Mouse (Mus musculus) lung, embryonic 14.5 days (tissue): ENCODE measurements around the gene Tpt1. TPM values are rescaled to one million over a fixed set of nuclear protein-coding genes. Genes with fewer than 3 reads are reported as not detected.

Source experiments
- ATAC-seq: fragments of 200-750 bp; cut with Nextera tagmentation; 2 replicates; pipeline ENCODE4 v1.8.0; 2017; ENCODE audit warnings: mild to moderate bottlenecking, moderate TSS enrichment, moderate library complexity; ENCODE audit not compliant: insufficient read depth
- DNase-seq: peaks from one replicate; pipeline ENCODE4 v3.0.0-alpha.2; 2015
- H3K27ac ChIP-seq: fragments of 300-500 bp; sonication (generic); 2 replicates; pipeline ENCODE4 v1.5.1; 2014; ENCODE audit warnings: low read depth, mild to moderate bottlenecking, moderate library complexity
- H3K27me3 ChIP-seq: fragments of 300-500 bp; sonication (generic); 2 replicates; pipeline ENCODE4 v1.6.1; 2014; ENCODE audit warnings: low read length, control low read depth; ENCODE audit not compliant: insufficient read depth
- H3K36me3 ChIP-seq: fragments of 300-500 bp; sonication (generic); 2 replicates; pipeline ENCODE4 v1.6.1; 2014; ENCODE audit warnings: control low read depth; ENCODE audit not compliant: insufficient read depth
- H3K4me1 ChIP-seq: fragments of 300-500 bp; sonication (generic); 2 replicates; pipeline ENCODE4 v1.6.1; 2014; ENCODE audit warnings: antibody characterized with exemption, control low read depth; ENCODE audit not compliant: insufficient read depth
- H3K4me2 ChIP-seq: fragments of 300-500 bp; sonication (generic); 2 replicates; pipeline ENCODE4 v1.6.1; 2014; ENCODE audit warnings: mild to moderate bottlenecking
- H3K4me3 ChIP-seq: fragments of 300-500 bp; sonication (generic); 2 replicates; pipeline ENCODE4 v1.5.1; 2014; ENCODE audit warnings: low read depth, low read length
- H3K9ac ChIP-seq: fragments of 300-500 bp; sonication (generic); 2 replicates; pipeline ENCODE4 v1.6.1; 2014
- H3K9me3 ChIP-seq: fragments of 300-500 bp; sonication (generic); 2 replicates; pipeline ENCODE4 v1.6.1; 2016; ENCODE audit warnings: low read depth, low read length, control low read depth
- CTCF ChIP-seq: IDR thresholded peaks from 2 replicates; pipeline ENCODE4 v1.5.1; 2016; ENCODE audit warnings: antibody characterized with exemption, low read depth
- WGBS: fragments of 180-500 bp; shearing (Covaris S2); extraction: QIAGEN DNeasy Blood & Tissue Kit; methylation state at CpG from one replicate; pipeline ENCODE4 v1.1.7; 2014; 5-methylcytosine and 5-hydroxymethylcytosine counted together
- polyA plus RNA-seq: library from polyadenylated mRNA; unstranded; fragments of >200 nt; fragmentation: Nextera tagmentation; extraction: Ambion mirVana; gene quantifications from 2 replicates; pipeline ENCODE4 v1.2.1, GENCODE M21; 2014

Tpt1 gene
- polyA plus RNA-seq, 1 experiment from 2014 or later: 1,140 TPM

- Histone ChIP-seq H3K36me3 (no peaks in the 10 kb centered on the region), H3K9ac (no peak overlapping the region), H3K4me2 (no peak overlapping the region), H3K4me3 (no peak overlapping the region), H3K4me1 (no peaks in the 10 kb centered on the region), H3K27me3 (no peaks in the 10 kb centered on the region), H3K27ac (no peak overlapping the region), H3K9me3 (no peaks in the 10 kb centered on the region)
- ATAC-seq (no peak), DNase-seq (no peak)
- TF ChIP-seq CTCF: no peak
- 23% methylated on average over 8 of the region's 8 CpGs for WGBS
These were observed 34.1 kb downstream of the Tpt1 start for GRCm38 (mm10) chr14:75878980-75879379.

- Histone ChIP-seq H3K27me3 (no peaks in the 10 kb centered on the region), H3K4me2 (no peak overlapping the region), H3K27ac (no peak overlapping the region), H3K36me3 (no peaks in the 10 kb centered on the region), H3K9ac (no peak overlapping the region), H3K4me3 (no peak overlapping the region), H3K4me1 (no peaks in the 10 kb centered on the region), H3K9me3 (no peaks in the 10 kb centered on the region)
- TF ChIP-seq CTCF: no peak
- WGBS: 41% methylated on average over 4 of the region's 4 CpGs
- DNase-seq: no peak
- no peak for ATAC-seq
These were observed 37.0 kb downstream of the Tpt1 start for GRCm38 (mm10) chr14:75881856-75882255.

GRCm38 (mm10) chr14:75883330-75883729, 38.4 kb downstream of the Tpt1 start:
- Histone ChIP-seq H3K27ac (no peak overlapping the region), H3K4me2 (no peak overlapping the region), H3K4me3 (no peak overlapping the region), H3K9me3 (no peaks in the 10 kb centered on the region), H3K9ac (no peak overlapping the region), H3K36me3 (no peaks in the 10 kb centered on the region), H3K27me3 (no peaks in the 10 kb centered on the region), H3K4me1 (no peaks in the 10 kb centered on the region)
- WGBS: 59% methylated on average over 5 of the region's 5 CpGs
- ATAC-seq: no peak
- TF ChIP-seq CTCF: 0 out of 2 replicates have a peak, but pooled peaks have one; percentile 6
- no peak for DNase-seq

- DNase-seq (no peak), ATAC-seq (no peak)
- no peak overlapping the region for H3K27ac ChIP-seq
- no peak overlapping the region for H3K9ac ChIP-seq
- H3K4me1 ChIP-seq: no peaks in the 10 kb centered on the region
- 83% methylated on average over 5 of the region's 5 CpGs for WGBS
- H3K36me3 ChIP-seq: no peaks in the 10 kb centered on the region
- no peaks in the 10 kb centered on the region for H3K9me3 ChIP-seq
- no peak overlapping the region for H3K4me3 ChIP-seq
- H3K27me3 ChIP-seq: no peaks in the 10 kb centered on the region
- no peak for TF ChIP-seq CTCF
- H3K4me2 ChIP-seq: no peak overlapping the region
These were observed 39.0 kb downstream of the Tpt1 start for GRCm38 (mm10) chr14:75883873-75884272.

- DNase-seq (no peak), ATAC-seq (no peak)
- H3K9me3 ChIP-seq: no peaks in the 10 kb centered on the region
- 88% methylated on average over 9 of the region's 9 CpGs for WGBS
- H3K36me3 ChIP-seq: peaks cover 16% of the 10 kb centered on the region
- no peak overlapping the region for H3K27ac ChIP-seq
- H3K27me3 ChIP-seq: no peaks in the 10 kb centered on the region
- H3K4me1 ChIP-seq: no peaks in the 10 kb centered on the region
- no peak overlapping the region for H3K9ac ChIP-seq
- no peak overlapping the region for H3K4me3 ChIP-seq
- H3K4me2 ChIP-seq: no peak overlapping the region
- no peak for TF ChIP-seq CTCF
These were observed 47.2 kb downstream of the Tpt1 start for GRCm38 (mm10) chr14:75892118-75892517.

Other genes with a start within 250 kb of the Tpt1 start
- gene Erich6b, start 202.8 kb upstream of the Tpt1 start, polyA plus RNA-seq: not detected in 2 replicates
- 25.4 and 26.1 TPM in 2 replicates for gene Cog3, start 90.6 kb upstream of the Tpt1 start, polyA plus RNA-seq
- gene Slc25a30, start 58.1 kb upstream of the Tpt1 start, polyA plus RNA-seq: 4.1 and 4.7 TPM in 2 replicates
- 0.69 and 0.97 TPM in 2 replicates for gene Kctd4, start 109.9 kb downstream of the Tpt1 start, polyA plus RNA-seq
- gene Gtf2f2, start 165.8 kb downstream of the Tpt1 start, polyA plus RNA-seq: 37.5 and 40.8 TPM in 2 replicates